Mouse (Mus musculus) frontal cortex, adult 2 months (tissue): Measurements from ENCODE around the gene Dnajc5. TPM values are rescaled to one million over a fixed set of nuclear protein-coding genes. Genes with fewer than 3 reads are reported as not detected.

Experiments
- DNase-seq, 2 experiments: peaks; one replicate each; pipeline ENCODE4 v3.0.0; 2022; ENCODE audit warnings: low spot score in 1 of 2; ENCODE audit errors: extremely low spot score in 1 of 2
- polyA plus RNA-seq: library from polyadenylated mRNA; depleted of rRNA; stranded (reverse); fragments of >200 nt; gene quantifications from 2 replicates; pipeline ENCODE4 v1.2.3, GENCODE M21; 2012

Dnajc5 gene
- polyA plus RNA-seq, 1 experiment: 171 TPM

GRCm38 (mm10) chr2:181509191-181509590 is 11.1 kb upstream of the Dnajc5 start:
- DNase-seq: no peak

- no peak for DNase-seq
Measured at GRCm38 (mm10) chr2:181511231-181511630, 9.1 kb upstream of the Dnajc5 start.

GRCm38 (mm10) chr2:181519201-181519600 is 1.1 kb upstream of the Dnajc5 start:
- DNase-seq: no peak

GRCm38 (mm10) chr2:181520936-181521227 is 597 bp downstream of the Dnajc5 start:
- DNase-seq: no peak

GRCm38 (mm10) chr2:181521491-181521890 is 1.2 kb downstream of the Dnajc5 start:
- no peak for DNase-seq

- DNase-seq: peak in 1 of 2 experiments; percentile 28
Measured at GRCm38 (mm10) chr2:181522811-181523210, 2.5 kb downstream of the Dnajc5 start.

- no peak for DNase-seq
Measured at GRCm38 (mm10) chr2:181525526-181525925, 5.2 kb downstream of the Dnajc5 start.

- no peak for DNase-seq
Measured at GRCm38 (mm10) chr2:181529076-181529475, 8.8 kb downstream of the Dnajc5 start.

GRCm38 (mm10) chr2:181532589-181532988 is 12.3 kb downstream of the Dnajc5 start:
- no peak for DNase-seq

GRCm38 (mm10) chr2:181536410-181536809 is 16.1 kb downstream of the Dnajc5 start:
- DNase-seq: no peak

- DNase-seq: peak; percentile 72 to 77
Measured at GRCm38 (mm10) chr2:181537444-181538047, 17.3 kb downstream of the Dnajc5 start.

- DNase-seq: no peak
Measured at GRCm38 (mm10) chr2:181541761-181542380, 21.6 kb downstream of the Dnajc5 start.

GRCm38 (mm10) chr2:181546142-181546541 is 25.9 kb downstream of the Dnajc5 start:
- DNase-seq: no peak

- no peak for DNase-seq
Measured at GRCm38 (mm10) chr2:181548227-181548626, 27.9 kb downstream of the Dnajc5 start.

- no peak for DNase-seq
Measured at GRCm38 (mm10) chr2:181548682-181549081, 28.4 kb downstream of the Dnajc5 start.

GRCm38 (mm10) chr2:181550233-181550632 is 29.9 kb downstream of the Dnajc5 start:
- no peak for DNase-seq

GRCm38 (mm10) chr2:181553772-181554171 is 33.5 kb downstream of the Dnajc5 start:
- no peak for DNase-seq

- no peak for DNase-seq
Measured at GRCm38 (mm10) chr2:181567338-181567737, 47.1 kb downstream of the Dnajc5 start.

- peak in 1 of 2 experiments; percentile 45 for DNase-seq
Measured at GRCm38 (mm10) chr2:181568272-181569008, 48.2 kb downstream of the Dnajc5 start.

GRCm38 (mm10) chr2:181569856-181570255 is 49.6 kb downstream of the Dnajc5 start:
- no peak for DNase-seq

GRCm38 (mm10) chr2:181570375-181570774 is 50.1 kb downstream of the Dnajc5 start:
- no peak for DNase-seq
